Mouse (Mus musculus): ENCODE results near the gene Tmem63a.
A peak's percentile ranks its signal among the peaks of the same experiment; 100 is the strongest.

The Tmem63a gene

DNA sequence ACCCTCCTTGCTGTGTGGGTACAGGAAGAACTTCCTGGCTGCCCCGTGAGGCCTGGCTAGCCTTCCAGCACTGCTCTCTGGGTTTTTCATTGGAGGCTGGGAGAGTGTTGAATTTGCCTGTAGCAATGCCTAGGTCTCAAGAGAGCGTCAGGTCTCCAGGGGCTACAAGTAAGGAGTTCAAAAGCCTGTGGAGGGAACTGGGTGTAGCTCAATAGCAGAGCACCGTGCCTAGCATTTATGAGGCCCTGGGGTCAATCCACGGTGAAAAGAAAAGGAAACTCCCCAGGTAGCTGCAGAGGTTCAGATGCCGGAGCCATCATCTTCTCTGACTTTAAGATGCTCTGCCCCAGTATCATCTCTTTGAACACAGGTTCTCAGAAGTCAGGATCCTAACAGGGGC lies 69.5 kb downstream of the Tmem63a start:
- DNase-seq: no peak

DNA sequence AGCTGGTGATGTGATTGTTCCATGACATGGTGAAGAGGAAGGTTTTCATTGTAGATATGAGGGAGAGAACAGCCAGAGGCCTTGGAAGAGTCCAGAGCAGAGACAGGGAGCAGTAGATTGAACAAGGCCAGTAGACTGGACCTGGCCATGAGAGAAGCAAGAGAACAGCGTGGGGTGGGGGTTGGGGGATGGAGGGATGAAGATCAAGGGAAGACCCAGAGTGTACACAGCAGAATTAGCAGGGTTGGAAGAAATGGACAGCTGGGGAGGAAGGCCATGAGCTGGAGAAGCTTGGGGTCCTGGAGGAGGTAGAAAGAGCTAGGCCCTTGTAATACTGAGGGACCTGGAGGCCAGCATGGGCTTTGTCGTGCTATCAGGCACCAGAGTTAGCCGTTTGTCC lies 70.3 kb downstream of the Tmem63a start:
- no peak for DNase-seq

DNA sequence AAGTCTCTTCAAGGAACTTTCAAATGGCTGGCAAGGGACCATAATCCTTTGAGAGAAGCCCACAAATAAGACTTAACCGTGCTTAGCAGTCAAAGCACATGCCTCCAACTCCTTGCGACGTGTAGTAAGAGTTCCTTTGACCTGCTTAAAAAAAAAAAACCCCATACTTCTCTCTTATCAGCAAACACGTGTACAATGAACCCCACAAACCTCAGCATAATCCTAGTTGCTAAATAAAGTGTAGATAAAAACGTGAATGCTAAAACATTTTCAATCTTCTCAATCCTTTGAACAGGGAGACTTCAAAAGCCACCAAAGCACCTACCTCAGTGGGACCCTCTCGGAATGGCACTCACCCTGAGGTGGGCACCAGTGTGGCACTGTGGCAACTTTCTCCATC lies 71.3 kb downstream of the Tmem63a start:
- DNase-seq: no peak

DNA sequence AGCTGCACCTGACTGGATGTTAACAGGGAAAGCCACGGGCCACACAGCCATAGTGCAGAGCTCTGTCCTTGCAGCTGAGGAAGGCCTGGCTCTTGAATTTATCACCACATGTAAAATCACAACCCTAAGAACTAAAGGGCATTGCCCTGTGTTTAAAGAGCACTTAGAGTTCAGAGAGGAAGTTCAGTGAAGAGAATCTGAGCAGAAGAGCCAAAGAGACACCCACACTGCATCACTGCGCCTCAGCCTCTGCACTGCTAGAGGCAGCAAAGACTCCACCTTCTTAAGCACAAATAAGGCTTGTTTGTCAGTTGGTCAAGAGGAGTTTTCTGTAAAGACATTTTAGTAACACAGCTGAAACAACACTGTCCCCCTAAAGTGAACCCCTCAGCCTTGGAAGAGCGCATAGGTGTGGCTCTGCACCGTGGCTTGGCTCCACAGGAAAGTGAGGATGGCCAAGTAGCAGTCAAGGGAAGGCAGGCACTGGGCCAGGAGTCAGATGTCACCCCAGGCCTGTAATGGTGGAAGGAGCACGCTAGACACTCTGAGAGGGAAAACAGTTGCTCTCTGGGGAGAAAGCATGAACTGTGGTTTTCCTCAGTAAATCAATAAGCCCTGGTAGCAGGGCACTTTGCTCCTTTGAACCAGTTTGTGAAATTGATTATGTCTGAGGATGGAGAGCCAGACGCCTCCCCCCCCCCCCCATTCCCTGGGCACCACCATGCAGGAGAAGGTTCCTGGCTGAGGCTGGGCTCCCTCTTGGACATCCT lies 72.8 kb downstream of the Tmem63a start:
- DNase-seq: no peak

DNA sequence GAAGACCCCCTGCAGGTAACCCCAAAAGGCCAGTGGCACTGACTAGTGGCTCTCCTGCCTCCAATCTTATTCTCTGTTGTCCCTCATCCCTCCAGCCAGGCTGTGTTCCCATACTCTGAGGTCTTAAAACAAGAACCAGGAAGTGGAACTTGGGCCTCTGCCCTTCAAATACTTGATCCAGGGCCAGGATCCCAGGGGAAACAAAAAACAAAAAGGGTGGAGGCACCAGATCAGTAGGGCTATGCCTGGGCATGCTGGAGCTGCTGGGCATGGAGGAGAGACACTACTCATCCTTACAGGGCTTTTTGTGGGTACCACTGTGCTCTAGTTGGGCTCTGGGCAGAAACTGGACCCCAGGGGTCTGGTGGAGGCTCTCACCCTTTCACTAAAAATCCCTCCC lies 73.4 kb downstream of the Tmem63a start:
- DNase-seq: no peak

DNA sequence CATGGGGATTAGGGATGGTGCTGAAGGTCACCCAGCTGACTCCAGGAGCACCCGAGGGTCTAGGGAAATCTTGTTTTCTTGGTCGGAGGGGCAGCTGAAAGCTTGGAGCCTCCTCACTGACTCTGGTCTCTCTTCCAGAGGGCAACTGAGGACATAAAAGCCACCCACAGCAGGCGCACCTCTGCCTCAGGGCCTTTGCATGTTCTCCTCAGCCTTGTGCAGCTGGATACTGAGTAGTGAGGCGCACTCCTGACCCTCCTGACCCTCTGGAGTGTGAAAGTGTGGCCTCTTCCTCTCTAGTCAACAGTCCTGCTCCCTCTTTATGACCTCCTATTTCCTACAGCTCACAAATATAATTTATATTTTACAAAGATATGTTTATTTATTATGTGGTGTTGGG lies 73.9 kb downstream of the Tmem63a start:
- DNase-seq: no peak

DNA sequence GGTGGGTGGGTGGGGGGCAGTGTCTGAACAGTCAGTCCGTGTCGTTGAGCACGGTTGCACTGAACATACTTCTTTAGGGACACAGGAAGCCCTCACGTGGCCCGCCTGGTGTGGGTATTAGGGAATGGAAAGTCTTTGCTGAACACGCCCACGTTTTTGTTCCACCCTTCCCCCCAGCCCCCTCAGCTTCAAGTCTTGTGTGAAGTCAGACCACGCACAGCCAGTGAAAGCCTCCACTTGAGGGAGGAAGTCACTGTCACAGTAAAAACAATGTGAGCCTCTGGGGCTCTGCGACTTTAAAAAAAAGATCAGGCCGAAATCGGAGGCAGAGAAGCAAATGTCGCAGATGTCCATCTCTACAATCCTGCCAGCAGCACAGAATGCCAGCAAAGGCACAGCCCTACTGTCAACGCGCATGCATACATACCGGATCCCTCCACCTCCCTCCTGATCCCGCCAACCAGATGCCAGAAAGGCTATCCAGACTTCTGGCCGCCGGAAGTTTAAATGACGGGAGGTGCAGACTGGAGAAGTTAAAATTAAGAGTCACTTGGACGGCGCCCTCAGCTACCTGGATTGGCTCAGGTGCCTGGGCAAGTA lies 74.5 kb downstream of the Tmem63a start:
- peak; percentile 61 for DNase-seq

DNA sequence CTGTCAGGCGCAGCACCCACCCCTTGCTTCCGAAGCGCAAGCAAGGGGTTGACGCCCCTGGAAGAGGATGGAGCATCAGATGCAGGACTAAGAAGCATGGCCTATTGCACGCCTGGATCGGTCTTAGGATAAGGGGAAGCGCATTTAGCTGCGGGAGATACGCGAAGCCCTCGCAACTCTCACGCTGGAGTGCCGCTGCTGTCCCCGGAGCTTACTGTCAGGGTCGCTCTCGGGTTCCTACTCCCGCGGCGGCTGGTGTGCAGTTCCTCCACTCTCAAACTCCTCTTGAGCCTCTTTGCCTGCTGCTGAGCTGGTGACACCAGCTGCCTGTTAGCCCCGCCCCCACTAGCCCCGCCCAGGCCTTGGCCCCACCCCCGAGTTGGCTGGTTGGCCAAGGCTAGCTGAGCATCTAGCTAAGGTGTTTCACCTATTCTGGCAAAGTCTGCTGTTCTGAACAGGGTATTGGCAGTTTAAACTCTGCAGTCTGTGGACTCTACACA lies 75.1 kb downstream of the Tmem63a start:
- peak; percentile 64 for DNase-seq

DNA sequence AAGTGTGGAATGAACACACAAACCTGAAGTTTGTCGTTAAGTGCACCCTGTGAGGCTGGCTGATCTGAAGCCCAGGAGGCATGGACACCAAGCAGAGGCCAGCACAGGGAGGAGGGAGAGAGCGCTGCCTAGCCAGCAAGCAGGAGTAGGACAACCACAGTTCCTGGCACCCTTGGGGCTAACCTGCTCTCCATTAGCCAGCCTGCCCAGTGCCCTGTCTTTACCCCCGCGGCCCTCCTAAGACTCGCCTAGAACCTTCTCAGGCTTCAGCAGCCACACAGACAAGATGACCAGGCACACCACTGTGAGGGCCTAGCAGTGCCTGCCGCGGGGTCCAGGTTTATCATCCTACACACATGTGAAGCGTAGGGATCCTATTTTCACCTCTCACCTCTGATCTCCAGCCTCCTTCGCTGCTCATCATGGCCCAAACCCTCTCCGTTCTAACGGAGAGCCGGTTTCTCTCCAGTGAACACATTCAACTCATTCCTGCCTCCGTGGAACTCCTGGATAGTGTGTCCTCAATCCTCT lies 75.8 kb downstream of the Tmem63a start:
- DNase-seq: no peak

DNA sequence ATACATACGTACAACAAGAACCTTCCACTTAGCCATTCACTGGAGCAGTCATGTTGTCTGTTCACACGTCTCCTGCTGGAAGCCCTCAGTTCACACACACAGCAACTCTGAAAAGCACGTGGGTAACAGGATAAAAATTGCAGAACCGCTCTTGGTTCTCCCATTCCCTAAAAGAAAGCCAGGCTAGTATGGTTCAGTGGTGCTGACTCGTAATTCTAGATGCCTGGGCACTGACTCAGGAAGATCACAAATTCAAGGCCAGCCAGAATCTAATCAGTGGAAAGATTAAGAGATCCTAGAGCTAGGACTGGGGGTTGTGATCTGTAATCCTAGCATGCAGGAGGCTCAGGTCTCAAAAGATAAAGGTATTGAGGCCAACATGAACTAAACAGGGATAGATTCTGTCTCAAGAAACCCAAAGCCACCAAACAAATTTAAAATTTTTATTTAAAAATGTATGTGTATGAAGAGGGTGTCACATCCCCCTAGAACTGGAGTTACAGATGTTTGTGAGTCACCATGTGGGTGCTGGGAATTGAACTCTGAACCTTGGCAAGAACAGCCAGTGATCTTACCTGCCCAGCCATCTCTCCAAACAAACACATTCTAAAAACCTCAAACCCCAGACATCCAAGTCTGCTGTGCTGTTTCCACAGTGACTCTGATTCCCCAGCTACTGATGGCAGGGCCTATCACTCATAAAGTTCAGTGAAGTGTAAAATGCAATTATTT lies 78.8 kb downstream of the Tmem63a start, which contains the start of gene Ephx1:
Ephx1 (minus strand) TSS at position 149 of the 732 bp plus-strand sequence.
- DNase-seq: no peak

DNA sequence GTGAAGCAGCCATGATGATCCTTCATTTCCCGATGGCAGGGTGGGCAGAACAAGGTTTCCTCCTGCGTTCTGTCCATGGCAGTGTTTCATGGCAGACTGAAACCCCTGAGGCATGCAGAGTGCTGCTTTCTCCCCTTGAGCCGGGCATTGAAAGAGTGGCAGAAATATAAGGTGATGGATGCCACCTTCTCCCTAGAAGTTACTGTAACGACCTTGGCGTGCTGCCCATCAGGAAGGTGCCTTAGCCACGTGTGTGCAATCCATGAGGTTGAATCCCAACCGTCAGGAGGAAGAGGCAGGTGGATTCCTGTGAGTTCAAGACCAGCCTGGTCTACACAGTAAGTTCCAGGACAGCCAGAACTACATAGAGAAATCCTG lies 79.3 kb downstream of the Tmem63a start:
- no peak for DNase-seq

DNA sequence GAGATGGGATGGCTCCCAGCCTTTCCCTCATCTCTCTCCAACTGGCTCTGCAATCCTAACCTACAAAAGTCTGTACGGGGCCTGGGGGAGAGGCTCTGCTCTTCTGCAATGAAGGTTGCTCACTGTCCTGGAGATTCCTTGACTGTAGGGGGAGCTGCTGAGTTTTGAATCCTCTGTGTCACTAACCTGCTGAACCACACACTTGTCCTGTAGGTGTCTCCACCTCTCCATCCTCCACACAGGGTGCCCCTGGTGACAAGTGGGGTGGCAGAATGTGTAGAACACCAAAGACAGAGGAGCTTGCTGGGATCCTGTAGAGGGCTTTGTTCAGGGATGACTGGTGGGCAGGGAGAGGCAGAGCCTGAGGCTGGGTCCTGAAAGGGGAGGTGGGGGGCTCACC lies 80.1 kb downstream of the Tmem63a start:
- DNase-seq: peak; percentile 28
